Mouse (Mus musculus) liver, embryonic 18 days (tissue): ENCODE measurements around the gene Akr1c14. TPM values are rescaled to one million over a fixed set of nuclear protein-coding genes. Genes with fewer than 3 reads are reported as not detected.

ENCODE experiments used
- polyA plus RNA-seq: library from polyadenylated mRNA; depleted of rRNA; stranded (reverse); fragments of >200 nt; gene quantifications from 2 replicates; pipeline ENCODE4 v1.2.3, GENCODE M21; 2012; rRNA removed

Akr1c14 gene
- 16.7 and 23.6 TPM in 2 replicates for polyA plus RNA-seq

GRCm38 (mm10) chr13:4048719-4049118, at the start of gene Akr1c14:
TSS of gene Akr1c14 (plus strand) at chr13:4049011.

Other genes starting within 250 kb of the Akr1c14 start
- gene Calml3, start 244.7 kb upstream of the Akr1c14 start, polyA plus RNA-seq, result not detected in 2 replicates
- gene Calm4, start 211.3 kb upstream of the Akr1c14 start, polyA plus RNA-seq, result not detected in 2 replicates
- gene Calm5, start 194.8 kb upstream of the Akr1c14 start, polyA plus RNA-seq, result not detected in 2 replicates
- gene Net1, start 130.8 kb upstream of the Akr1c14 start, polyA plus RNA-seq, result 20.6 and 21.1 TPM in 2 replicates
- gene Tubal3, start 130.7 kb upstream of the Akr1c14 start, polyA plus RNA-seq, result 0.07 TPM in 1 of 2 replicates, not detected in the other
- not detected in 2 replicates for gene Ucn3, start 103.7 kb upstream of the Akr1c14 start, polyA plus RNA-seq
- 2.5 and 5.1 TPM in 2 replicates for gene Akr1c18, start 101.6 kb downstream of the Akr1c14 start, polyA plus RNA-seq
- gene Akr1c13, start 142.1 kb downstream of the Akr1c14 start, polyA plus RNA-seq, result 31.8 and 35.3 TPM in 2 replicates
- gene Akr1c19, start 179.7 kb downstream of the Akr1c14 start, polyA plus RNA-seq, result 7.8 and 9.5 TPM in 2 replicates
- 21.8 and 22.7 TPM in 2 replicates for gene Akr1c12, start 230.4 kb downstream of the Akr1c14 start, polyA plus RNA-seq